Mouse (Mus musculus) adrenal gland, postnatal 25 days (tissue): Measurements from ENCODE around the gene Snx1. TPM values are rescaled to one million over a fixed set of nuclear protein-coding genes. Genes with fewer than 3 reads are reported as not detected.

Source experiments
- DNase-seq: peaks from one replicate; pipeline ENCODE4 v3.0.0; 2021; ENCODE audit warnings: mixed read lengths
- total RNA-seq: library from RNA; stranded (reverse); gene quantifications from 2 replicates; pipeline ENCODE4 v1.2.3, GENCODE M21; 2021

Snx1 gene
- total RNA-seq, 1 experiment from 2014 or later, result 125 TPM

DNA sequence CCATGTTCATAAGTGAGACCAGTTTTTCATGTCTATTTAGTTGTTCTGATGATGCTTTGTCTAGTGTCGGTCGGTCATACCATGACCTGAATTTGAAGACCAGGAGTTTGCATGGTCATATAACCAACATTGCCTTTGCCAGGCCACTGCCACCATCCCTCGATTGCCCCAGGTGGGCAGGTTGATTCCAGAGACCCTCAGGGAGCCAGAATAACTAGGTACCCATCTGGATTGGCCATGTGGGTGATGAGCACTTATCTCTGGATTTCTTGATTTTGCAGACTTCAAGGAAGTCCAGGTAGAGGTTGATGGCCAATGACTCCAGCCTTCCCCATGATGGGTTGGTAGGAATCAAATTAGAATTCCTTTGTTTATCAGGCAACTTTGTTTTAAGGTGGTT is 83.1 kb downstream of the Snx1 start:
- DNase-seq, result no peak

DNA sequence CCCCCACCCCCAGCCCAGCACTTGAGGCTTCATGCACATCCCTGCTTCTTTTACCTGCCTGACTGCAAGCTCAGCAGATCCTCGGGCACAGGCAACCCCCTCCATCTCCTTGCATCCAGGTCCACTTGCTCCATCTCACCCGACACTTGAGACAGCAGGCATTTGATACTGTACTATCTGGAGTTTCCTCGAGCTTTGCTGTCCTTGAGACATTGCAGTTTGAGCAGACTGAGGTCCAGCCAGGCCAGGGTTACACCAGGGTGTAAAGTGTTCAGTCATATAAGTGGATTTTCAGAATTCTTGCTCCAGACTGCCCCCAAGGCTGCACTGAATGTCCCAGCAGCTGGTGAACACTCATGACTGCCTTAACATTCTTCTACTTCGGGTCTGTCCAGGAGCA is 84.1 kb downstream of the Snx1 start:
- DNase-seq, result no peak

DNA sequence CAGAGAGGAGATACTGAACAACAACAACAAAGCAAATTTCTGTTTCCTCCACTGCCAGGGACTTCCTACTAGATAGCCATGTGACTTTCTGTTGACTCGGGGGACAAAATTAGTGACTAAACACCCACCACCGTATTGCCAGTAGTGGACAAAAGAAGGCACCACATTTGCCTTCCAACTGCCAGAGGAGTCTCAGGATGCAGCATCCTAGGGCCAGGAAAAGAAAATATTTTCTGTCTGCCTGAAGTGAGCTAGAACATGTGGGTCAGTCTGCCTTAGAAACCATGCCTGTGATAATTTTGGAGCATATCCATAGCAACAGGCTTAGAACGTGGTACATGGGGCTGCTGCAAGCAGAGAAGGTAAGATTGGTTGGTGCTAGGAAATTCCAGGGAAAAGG is 85.6 kb downstream of the Snx1 start:
- no peak for DNase-seq

- no peak for DNase-seq
Observed at GRCm38 (mm10) chr9:66039290-66039689, 87.1 kb downstream of the Snx1 start.

GRCm38 (mm10) chr9:66038581-66038980 is 87.8 kb downstream of the Snx1 start:
- DNase-seq, result no peak

Other genes starting within 250 kb of the Snx1 start
- gene Pclaf, start 236.3 kb downstream of the Snx1 start, total RNA-seq, result 9.4 and 9.8 TPM in 2 replicates
- 37.2 and 47.8 TPM in 2 replicates for gene Trip4, start 217.8 kb downstream of the Snx1 start, total RNA-seq
- gene Csnk1g1, start 217.7 kb downstream of the Snx1 start, total RNA-seq, result 22.3 and 25.5 TPM in 2 replicates
- 297 and 304 TPM in 2 replicates for gene Ppib, start 66.4 kb downstream of the Snx1 start, total RNA-seq
- gene Snx22, start 56.9 kb downstream of the Snx1 start, total RNA-seq, result 0.30 and 0.95 TPM in 2 replicates
- 75.1 and 83.5 TPM in 2 replicates for gene Ciao2a, start within 50 bp of the Snx1 start, total RNA-seq
- 5.9 and 10.4 TPM in 2 replicates for gene Dapk2, start 31.6 kb upstream of the Snx1 start, total RNA-seq
- gene Herc1, start 223.9 kb upstream of the Snx1 start, total RNA-seq, result 47.0 and 52.6 TPM in 2 replicates